Mouse (Mus musculus) kidney, adult 8-10 months (tissue): ENCODE measurements around the gene Kcnj6.
"Not testable (repeated sequence)": the region's sequence is repeated elsewhere in the genome, so short reads cannot be mapped to it uniquely, and the experiment has no call there.

Experiments
- DNase-seq, 2 experiments: peaks; one replicate each; pipeline ENCODE4 v3.0.0; 2022

Kcnj6 gene

GRCm38 (mm10) chr16:94850393-94850792, 147.1 kb downstream of the Kcnj6 start:
- no peak for DNase-seq

GRCm38 (mm10) chr16:94845996-94846395, 151.5 kb downstream of the Kcnj6 start:
- DNase-seq, result no peak

GRCm38 (mm10) chr16:94844769-94845168, 152.7 kb downstream of the Kcnj6 start:
- DNase-seq, result no peak

DNA sequence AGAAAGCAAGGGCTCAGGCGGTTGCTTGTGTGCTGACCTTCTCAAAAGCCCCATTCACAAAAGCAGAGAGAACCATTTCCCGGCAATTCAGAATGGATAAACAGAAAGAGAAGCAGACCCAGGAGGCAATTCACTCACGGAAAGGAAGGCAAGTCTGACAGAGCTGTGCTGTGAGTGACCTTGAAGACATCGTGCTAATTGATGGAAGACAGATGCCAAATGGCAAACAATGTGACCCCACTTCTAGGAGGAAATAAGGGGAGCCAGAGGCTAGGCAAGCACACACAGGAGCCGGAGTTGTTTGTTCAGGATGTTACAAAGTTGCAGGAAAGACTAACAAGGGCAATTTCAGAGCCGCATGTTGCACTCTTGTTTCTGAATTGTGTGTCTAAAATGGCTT, 158.1 kb downstream of the Kcnj6 start:
- no peak for DNase-seq

- DNase-seq, result no peak
Measured at GRCm38 (mm10) chr16:94837881-94838280, 159.6 kb downstream of the Kcnj6 start.

DNA sequence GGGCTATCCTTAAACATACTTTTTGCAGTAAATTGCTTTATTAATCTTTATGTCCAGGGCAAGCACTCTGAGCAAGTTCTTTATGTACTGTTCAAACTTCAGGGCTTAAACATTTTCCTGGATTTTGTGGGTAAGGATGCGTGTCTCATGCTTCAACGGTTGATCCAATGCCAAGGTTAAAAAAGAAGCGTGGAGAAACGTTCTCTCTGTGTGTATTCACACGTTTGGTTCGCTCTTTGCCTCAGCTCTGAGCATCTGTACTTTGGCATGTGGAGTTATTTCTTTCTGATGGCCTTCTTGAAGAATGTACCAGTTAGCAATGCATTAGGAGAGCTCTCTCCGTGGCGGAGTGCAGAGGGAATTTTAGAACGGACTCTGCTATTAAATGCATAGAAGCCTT, 163.0 kb downstream of the Kcnj6 start:
- DNase-seq, result no peak

- DNase-seq, result no peak
Measured at GRCm38 (mm10) chr16:94828166-94828565, 169.3 kb downstream of the Kcnj6 start.

DNA sequence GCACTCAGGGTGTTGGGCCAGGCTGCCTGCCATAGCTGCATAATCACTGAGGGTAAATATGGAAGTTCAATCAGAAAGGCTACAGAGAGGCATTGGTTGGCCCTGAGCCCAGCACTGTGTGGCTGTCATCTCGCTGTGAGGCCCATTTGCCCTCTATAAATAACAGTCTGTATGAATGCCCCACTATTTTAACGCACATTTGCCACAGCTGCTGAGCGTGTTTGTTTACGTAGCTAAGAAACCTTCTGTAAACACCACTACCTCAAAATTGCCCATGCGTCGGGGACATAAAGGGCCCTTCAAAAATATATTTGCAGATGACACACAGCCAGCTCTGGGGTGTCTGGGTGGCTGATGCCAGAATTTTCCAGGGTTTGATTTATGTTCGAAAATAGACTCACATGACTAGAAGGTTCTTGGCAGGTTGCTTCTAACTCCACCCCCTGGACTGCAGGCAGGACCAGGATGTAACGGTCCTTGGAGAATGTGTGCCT, 170.4 kb downstream of the Kcnj6 start:
- no peak for DNase-seq

GRCm38 (mm10) chr16:94825274-94825673, 172.2 kb downstream of the Kcnj6 start:
- no peak for DNase-seq

DNA sequence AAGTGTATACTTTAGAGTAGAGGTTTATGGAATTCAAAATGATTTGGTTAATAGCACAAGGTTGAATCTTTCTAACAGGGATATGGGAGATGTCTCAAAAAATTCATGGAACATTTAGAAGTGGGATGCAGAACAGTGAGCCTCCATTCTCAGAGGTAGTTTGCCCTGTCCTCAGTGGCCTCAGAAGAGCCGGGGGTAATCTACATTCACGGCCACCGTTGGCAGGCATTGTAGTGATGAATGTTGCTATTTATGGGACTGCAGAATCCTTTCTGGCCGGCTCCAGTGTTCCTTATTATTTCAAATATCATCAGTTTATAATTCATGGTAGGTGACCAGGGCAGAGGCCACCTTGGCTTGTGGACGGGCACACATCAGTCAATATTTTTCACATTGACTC, 174.9 kb downstream of the Kcnj6 start:
- DNase-seq, result no peak

DNA sequence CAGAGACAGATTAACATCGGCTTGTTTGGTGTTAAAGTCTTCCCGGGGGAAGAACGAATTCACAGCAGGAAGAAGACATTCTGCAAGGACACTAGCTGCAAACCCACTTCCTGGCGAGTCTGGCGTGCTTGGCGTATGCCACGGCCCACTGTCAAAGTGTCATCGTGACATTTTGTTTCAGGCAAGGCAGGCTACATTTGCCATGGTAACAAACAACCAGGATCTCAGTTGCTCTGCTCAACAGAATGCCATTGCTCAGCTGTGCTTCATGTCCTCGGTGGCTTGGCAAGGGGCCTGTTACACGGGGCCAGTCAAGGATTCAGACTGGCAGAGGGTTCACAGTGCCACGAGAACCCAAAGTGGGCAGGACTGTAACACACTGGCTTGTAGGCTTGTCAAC, 175.9 kb downstream of the Kcnj6 start:
- no peak for DNase-seq

DNA sequence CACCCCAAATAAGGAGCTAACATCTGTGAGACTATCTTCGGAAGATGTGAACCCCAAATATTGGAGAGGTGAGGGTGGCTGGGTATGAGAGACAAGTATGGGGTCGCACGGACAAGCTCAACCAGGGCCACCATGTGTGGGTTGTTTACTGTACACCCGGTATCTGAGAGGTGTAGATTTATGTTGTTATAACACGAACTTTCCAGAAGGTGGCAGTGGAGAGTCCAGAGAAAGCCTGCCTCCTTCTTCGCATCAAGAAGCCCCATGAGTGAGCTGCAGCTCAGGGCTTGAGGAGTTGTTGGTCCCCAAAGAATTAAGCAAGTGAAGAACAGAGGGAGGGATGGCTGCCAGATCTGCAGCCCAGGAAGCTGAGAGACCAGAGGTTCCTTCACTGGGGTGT, 181.1 kb downstream of the Kcnj6 start:
- DNase-seq, result peak in 1 of 2 experiments; percentile 11

- DNase-seq, result no peak
Measured at GRCm38 (mm10) chr16:94815891-94816290, 181.6 kb downstream of the Kcnj6 start.

DNA sequence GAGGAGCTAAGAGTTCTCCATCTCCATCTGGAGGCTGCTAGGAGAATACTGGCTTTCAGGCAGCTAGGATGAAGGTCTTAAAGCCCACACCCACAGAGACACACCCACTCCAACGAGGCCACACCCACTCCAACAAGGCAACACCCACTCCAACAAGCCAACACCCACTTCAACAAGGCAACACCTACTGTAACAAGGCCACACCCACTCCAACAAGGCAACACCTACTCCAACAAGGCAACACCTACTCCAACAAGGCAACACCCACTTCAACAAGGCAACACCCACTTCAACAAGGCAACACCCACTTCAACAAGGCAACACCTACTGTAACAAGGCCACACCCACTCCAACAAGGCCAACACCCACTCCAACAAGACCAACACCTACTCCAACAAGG, 188.2 kb downstream of the Kcnj6 start:
- not testable (repeated sequence) for DNase-seq

- DNase-seq, result no peak
Measured at GRCm38 (mm10) chr16:94798241-94798640, 199.3 kb downstream of the Kcnj6 start.

DNA sequence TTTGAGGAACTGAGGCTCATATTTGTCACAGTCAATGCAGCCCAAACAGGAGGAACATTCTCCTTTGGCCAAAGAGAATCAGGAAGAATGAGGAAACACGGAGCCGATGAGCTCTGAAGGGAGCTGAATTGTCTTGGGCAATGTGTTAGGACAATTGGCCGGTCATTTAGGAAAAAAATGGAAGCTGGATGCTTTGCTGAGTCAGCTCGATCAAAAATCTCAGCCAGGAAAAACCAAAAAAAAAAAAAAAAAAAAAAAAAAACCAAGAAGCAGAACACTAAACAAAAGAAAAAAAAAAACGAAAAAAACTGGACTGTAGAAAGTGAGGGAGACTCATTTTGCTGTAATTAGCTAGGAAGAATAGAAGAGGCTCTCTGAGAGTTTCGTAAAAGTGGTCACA, 200.1 kb downstream of the Kcnj6 start:
- no peak for DNase-seq

- no peak for DNase-seq
Measured at GRCm38 (mm10) chr16:94793041-94793440, 204.5 kb downstream of the Kcnj6 start.

GRCm38 (mm10) chr16:94789958-94790357, 207.5 kb downstream of the Kcnj6 start:
- no peak for DNase-seq

GRCm38 (mm10) chr16:94788716-94789115, 208.8 kb downstream of the Kcnj6 start:
- DNase-seq, result no peak

GRCm38 (mm10) chr16:94788165-94788564, 209.3 kb downstream of the Kcnj6 start:
- DNase-seq, result peak; percentile 12 to 48

GRCm38 (mm10) chr16:94785873-94786272, 211.6 kb downstream of the Kcnj6 start:
- no peak for DNase-seq

- DNase-seq, result no peak
Measured at GRCm38 (mm10) chr16:94783696-94784095, 213.8 kb downstream of the Kcnj6 start.

DNA sequence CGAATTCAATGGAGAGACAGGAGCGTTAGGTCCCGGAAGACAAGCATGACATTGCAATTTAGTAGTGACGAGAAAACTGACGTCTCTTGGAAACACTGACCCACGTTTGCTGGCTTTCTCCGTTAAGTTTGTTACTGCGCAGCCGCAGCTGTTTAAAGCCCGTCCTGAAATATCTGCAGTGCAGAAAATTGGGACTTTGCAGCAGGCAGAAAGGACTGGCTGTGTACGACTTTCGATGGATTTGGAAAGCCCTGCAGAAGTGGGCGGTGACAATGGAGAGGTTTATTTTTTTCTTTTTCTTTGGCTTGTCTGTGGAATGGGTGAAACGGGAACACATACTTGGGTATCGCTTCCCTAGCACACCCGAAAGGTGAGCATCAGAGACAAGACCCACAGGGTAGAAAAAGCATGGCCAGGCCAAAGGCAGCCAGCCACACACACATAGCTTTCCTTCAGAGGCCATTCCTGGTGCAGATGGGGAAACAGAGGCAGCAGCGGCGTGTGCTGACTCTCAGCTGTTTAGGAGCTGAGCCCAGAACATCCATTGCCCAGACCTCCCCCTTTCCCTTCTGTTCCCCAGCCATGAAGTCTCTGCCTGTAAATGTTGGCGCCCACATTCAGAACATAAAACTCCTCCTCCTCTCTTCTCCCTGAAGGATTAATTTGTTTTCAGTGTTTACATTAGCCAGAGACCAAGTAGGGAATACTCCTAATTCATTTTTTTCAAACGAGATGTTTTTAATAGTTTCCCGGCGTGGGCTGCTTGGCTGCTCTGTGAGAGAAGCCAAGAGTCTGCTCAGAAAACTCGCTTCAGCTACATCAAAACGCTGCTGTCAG, 215.2 kb downstream of the Kcnj6 start:
- DNase-seq, result no peak

- no peak for DNase-seq
Measured at GRCm38 (mm10) chr16:94773928-94774327, 223.6 kb downstream of the Kcnj6 start.

DNA sequence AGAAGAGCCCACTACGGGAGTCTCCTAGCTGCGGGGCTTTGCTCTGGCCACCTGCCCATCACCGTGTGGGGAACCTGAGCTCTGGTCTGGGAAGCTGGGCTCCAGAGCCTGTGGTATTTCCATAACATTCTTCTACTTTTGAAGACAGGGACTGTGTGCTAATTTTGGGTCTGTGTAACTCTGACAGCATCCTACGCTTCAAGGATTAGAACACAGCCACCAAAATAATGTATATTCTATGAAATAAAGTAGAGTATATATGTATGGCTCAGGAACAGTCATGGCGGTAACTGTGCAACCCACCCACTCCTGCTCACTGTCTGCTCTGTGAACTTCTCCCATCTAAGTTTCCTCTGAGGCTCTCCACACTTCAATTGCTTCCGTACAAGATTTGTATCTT, 229.9 kb downstream of the Kcnj6 start:
- DNase-seq, result no peak
